Mouse (Mus musculus): ENCODE measurements around the gene Jade2.

- TF ChIP-seq EP300 (IDR thresholded peaks at IDR 0.05; ENCODE audit: low read depth): no peak
- TF ChIP-seq CTCF (IDR thresholded peaks at IDR 0.05; ENCODE audit: low read depth): 0 out of 2 replicates have a peak, but pooled peaks have one; percentile 4
These were observed 50.2 kb downstream of the Jade2 start for GRCm38 (mm10) chr11:51807108-51807879.
